Mouse (Mus musculus): ENCODE measurements around the gene Il4ra. TPM values are rescaled to one million over a fixed set of nuclear protein-coding genes. Genes with fewer than 3 reads are reported as not detected.

Il4ra gene
- total RNA-seq (2021), result 10 to 100 TPM in 1 of 2 experiments, 1 to 10 TPM in 1; 9.4 to 11.8 TPM
- long read RNA-seq, experiment 1, full-length matches to known transcripts, result 14 of 25 reads
- long read RNA-seq, experiment 1, partial matches to known transcripts, result 4 of 25 reads
- long read RNA-seq, experiment 1, other reads (novel, unspliced or antisense), result 7 of 25 reads
- long read RNA-seq, experiment 2, full-length matches to known transcripts, result 13 of 25 reads
- long read RNA-seq, experiment 2, partial matches to known transcripts, result 6 of 25 reads
- long read RNA-seq, experiment 2, other reads (novel, unspliced or antisense), result 6 of 25 reads

DNA sequence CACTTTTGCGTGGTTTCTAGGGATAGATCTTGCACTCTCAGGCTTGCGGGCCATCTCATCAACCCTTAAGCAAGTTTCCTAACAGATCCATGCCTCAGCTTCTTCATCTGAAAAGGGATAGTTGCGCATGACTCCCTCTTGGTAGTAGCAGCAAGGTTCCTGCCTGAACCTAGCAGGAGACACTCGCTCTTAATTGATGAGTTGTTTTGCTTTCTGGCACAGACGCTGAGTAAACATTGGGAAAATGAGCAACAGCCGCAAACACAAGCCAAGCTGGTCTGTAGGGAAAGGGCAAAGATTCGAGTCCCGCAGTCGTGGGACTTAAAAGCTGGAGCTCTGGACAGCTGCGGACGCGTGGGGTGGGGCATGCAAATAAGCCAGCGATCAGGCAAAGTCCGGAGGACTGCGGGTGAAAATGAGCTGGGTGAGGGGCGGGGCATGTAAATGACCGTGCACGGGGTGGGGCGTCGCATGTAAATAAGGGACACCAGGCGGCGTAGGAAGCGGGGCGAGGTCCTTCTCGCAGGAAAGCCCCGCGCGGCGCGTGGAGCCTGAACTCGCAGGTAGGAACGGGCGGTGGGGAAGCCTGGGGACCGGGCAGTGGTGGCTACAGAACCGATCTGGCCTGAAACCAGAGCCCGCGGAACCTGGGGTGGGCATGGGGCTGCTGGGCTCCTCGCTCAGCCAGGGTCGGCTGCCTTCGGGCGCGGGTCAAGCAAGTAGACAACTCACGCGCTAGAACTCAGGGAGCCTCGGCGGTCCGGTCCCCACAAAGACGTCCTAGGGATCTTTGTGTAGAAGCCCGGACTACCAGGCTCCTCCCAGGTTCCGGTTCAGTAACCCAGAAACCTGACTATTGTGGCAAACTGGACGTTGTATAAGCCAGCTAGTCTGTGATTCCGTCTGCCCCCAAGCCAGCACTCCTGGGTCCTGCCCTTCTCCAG, at the start of gene Il4ra:
TSS of gene Il4ra (plus strand) at position 355 of the 944 bp plus-strand sequence.
- DNase-seq, result peak; percentile 82

DNA sequence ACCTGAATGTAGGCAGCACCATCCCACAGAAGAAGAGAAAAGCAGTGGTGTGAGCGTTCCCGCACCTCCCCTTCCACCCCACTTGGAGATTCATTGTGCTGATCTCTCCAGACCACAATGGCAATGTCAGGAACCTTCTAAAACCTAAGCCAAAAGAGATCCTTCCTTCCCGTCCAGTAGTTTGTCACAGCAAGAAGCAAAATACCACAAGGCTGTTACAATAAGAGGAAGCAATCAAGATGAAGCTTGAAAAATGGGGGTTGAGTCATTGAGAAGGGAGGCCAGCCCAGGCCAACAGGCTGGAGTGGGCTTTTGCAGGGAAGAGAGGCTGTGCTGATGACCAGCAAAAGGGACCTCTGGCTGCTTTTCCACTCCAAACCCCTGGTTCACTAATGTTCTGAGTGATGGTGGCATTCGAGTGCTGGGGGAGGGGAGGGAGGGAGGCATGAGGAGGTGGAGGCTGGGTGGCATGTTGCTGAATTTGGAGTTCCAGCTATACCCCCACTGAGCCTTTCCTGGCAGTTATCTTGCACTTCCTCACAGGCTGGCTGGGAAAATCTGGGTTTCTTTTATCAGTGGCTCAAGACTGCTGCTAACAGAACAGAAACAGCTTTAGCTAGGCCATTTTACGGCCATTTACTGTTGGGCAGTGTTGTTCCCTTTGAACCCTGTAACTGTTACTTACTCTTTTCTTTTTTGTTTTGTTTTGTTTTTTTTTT, 48.4 kb upstream of the Il4ra start:
- no peak for DNase-seq

DNA sequence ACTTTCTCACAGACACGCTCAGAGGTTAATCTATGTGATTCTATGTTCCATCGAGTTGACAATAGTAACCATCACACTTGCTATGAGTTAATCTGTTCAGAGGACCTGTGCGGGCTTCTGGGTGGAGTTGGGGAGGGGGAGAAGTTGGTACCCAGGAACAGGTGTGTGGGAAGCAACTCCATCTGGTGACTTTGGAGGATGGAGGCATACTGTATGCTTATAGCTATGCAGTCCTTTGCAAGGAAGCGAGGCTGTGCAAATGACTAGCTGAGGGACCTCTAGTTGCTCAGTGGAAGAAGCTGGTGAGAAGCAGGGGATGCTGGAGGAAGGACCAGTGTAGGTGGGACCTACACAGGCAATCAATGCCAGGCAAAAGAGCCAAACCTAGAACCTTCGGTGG, 47.3 kb upstream of the Il4ra start:
- DNase-seq, result no peak

DNA sequence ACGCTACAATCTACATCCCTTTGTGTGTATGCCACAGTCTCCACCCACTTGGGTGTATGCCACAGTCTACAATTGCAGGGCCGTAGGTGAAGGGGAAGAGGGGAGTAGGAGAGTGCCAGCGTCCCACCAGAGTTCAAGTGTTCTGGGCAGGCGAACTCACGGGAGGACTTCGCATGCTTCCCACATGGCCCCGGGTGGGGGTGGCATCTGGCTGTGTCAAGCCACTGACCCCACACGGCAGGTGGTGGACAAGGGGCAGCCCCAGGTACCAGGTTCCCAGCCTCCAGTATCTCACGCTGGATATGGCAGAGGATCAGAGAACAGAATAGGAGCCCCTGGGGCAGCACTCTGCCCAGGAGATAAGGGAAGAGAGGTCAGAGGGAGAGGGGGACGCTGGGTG, 46.4 kb upstream of the Il4ra start:
- DNase-seq, result no peak

DNA sequence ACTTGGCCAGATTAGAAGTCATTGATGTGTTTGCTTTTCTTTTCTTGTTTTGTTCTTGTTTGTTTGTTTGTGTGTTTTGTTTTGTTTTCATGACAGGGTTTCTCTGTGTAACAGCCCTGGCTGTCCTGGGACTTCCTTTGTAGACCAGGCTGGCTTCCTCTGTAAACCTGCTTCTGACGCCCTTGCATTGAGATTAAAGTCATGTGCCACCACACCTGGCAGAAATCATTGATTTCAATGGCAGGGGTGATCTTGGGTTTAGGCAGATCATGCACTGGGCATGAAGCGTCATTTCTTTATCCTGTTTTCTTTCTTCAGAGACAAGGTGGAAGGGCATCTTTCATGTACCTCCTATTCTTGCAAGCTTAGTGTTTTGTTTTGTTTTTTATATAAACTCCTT, 44.6 kb upstream of the Il4ra start:
- DNase-seq, result no peak

DNA sequence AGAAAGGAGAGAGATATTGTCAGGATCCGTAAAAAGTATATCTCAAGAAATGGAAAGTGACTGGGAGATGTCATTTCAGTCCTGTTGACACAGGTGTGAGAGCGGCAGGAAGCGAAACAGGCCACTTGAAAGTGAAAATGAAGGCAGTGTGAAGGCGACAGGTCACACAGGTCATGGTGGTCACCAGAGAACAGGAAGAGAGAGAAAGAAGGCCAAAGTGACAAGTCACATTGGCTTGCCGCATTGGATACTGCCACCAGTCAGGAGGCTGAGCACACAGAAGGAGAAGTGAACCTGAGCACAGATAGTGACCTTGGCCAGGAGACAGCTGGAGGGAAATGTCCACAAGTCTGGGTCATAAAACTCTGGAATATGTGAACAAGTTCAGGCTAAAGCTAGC, 40.5 kb upstream of the Il4ra start:
- DNase-seq, result no peak

DNA sequence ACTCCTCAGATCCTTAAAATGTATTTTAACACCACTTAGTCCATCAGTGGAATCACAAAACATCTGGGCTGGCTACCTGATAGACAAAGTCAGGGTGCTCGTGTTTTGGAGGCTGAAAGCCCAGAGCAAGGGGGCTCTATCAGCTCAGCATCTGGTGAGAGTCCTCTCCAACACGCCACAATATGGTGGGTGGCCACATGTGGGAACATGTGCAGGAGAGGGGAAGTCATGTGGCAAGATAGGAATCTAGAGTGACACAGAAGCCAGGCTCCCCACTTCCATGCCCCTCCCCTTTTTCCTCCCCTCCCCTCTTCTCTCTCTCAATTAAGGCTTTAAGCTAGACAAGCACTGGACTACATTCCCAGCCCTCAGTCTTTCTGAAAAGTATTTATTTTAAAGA, 40.1 kb upstream of the Il4ra start:
- no peak for DNase-seq

DNA sequence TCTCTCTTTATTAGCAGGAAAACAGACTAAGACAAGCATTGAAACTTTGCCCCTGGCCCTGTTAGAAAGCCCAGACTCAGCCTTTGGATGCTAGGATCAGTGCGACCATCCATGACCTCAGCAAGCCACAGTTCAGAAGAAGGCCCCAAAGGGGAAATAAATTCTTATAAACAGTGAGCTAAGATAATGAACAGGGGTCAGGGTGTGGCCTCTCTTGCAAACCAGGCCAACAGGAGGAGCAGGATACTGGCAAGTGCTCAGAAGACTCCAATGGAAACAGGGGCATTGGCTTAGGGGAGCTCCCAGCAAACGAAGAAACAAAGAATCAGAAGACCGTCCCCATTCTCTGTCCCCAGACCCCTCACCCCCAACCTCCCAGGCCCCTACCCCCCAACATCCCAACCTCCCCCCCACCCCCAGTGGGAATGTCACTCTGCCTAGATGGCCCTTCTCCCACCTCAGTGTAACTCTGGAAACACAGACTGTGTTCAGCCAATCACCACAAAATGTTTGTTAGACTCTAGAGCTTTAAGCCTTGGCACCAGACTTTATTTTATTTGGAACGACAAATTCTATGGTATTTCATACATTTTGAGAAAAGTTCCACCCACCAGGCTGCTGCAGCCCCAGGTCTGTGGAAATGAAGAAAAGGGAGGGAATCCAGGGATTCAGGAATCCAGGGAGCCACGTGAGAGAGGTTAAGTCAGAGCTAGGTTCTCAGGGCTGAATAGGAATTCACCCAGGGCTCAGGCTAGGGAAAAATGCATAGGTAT, 36.7 kb upstream of the Il4ra start:
- no peak for DNase-seq

DNA sequence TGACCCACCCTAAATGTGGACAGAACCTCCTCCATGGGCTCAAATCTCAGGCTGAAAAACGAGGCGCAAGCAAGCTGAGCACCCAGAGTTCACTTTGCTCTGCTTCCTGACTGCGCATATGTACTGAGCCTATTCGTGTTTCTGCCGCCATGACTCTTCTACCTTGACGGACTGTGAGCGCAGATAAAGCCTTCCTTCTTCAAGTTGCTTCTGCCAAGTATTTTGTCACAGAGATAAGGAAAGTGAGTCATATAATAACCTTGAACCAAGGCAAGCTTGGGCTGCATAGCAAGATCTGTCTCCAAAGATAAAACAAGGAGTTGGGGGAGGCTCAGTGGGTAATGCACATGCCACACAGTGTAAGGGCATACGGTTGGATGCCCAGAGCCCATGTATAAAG, 35.2 kb upstream of the Il4ra start:
- DNase-seq, result no peak

DNA sequence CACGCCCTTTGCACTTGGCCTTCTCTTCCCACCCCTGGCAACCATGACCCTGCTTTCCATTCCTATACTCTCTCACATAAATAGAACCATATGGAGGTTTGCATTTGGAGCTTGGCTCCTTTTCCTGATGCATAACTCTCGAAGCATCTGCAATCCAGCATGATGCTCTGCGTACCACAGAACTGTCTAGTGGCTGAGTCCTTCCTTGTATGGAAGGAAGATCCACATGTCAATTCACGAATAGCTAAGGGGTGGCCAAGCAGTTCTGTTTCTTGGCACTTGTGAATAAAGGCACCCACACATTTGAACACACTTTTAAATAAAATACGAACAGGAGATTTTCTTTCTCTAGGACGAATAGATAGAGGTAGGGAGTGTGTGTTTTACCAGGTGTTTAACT, 34.5 kb upstream of the Il4ra start:
- no peak for DNase-seq

DNA sequence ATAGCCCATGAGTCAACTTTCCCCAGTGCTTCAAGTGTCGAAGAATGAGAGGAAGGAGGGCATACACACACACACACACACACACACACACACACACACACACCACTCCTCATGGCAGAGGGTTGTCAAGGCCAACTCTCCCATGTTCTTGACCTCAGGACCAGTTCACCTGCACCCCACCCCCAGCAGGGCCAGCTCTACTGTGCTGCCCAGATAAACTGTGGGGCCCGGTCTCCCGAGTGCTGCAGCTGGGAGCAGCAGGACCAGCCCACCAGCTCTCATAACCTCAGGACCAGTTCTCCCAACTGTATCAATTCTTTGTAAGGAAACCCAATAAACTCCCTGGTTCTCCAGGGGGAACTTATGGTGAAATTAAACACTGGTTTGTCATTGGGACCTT, 32.2 kb upstream of the Il4ra start:
- DNase-seq, result no peak

DNA sequence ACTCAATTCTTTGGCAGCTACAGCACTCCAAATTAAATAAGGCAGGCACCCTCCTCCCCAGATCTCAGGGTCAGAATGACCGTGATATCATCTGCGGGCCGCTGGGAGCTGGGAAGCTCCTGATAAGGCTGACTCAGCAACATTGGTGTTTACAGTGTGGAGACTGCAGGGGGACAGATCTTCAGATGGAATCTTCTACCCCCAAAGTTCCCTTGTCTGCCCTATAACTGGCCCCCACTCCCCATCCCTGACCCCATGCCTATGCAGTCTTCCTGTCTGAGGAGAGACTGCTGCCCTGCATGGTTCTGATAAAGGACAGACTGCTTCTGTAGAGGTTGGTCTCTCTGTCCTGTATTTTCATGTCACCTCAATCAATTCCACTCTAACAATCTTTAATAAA, 28.9 kb upstream of the Il4ra start:
- no peak for DNase-seq

DNA sequence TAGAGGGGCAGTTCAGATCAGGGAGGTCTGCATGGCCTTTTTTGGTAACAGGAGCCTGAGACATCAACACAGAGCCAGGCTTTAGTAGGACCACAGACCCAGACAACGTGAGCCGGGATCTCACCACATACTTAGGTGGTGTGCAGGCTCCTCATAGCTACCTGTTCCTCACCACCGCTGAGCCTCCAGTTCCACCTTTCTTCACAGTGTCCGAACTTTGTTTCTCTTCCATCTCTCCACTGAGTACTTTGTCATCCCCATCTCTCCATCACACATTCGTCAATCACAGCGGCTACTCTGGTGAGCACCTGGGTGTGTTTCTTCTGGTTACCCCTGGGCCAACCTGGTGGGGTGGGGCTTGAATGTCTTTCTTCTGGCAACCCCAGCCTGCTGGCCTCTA, 24.7 kb upstream of the Il4ra start:
- DNase-seq, result no peak

DNA sequence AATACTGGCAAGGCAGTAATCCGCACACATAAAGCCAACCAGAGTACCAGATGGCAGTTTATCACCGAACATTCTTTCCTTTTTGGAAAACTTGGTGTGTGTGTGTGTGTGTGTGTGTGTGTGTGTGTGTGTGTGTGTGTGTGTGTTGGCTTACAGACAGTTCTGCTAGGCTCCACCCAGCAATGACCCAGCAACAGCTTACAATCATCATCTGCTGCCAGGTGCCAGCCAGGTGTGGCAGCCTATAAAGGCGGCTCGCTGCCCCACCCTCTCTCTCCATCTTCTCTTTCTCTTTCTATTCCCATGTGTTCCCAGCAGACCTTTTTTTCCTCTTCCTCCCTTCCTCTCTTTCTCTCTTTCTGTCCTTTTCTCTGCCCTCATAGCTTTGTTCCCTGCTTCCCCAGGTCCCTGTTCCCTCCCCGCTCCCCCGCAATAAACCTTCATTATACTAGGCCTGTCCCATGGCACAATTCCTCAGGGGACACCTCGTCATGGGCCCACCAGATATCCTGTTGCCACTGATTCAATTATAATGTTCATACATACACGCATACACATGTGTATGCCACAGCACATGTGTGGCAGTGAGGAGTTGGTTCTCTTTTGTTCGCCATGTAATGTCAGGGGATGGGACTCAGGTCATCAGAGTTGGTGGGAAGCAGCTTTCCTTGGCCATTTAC, 23.9 kb upstream of the Il4ra start:
- DNase-seq, result no peak

DNA sequence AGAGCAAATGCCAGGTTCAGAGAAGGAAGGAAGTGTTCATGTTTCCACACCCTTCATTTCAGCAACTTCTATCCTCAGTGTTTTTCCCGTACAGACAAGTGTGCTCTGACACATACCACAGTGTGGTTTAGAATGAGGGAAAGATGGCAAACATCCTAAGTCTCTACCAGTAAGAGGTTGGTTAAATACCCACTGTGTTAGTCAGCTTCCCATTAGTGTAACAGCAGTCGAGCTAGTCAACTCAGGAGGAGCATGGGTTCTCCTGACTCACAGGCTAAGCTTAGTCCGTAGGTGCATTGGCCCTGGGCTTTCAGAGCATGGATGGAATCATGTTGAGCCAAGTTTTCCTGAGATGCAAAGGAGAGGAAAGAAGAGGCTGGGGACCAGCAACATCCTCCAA, 12.6 kb upstream of the Il4ra start:
- DNase-seq, result no peak

DNA sequence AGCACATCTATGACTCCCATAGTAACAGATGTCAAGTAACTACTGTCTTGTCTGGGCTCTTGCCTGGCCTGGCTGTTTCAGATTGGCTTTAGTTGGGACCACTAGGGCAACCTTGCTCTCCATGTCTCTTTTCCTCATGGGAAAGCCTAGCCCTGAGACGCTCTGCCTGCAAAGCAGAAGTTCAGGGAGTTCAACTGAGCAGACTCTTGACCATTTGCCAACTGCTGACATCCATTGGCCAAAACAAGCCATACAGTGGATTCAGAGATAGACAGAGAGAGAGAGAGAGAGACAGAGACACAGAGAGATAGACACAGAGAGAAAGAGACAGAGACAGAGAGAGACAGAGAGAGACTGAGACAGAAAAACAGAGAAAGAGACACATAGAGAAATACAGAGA, 10.9 kb upstream of the Il4ra start:
- DNase-seq, result no peak

DNA sequence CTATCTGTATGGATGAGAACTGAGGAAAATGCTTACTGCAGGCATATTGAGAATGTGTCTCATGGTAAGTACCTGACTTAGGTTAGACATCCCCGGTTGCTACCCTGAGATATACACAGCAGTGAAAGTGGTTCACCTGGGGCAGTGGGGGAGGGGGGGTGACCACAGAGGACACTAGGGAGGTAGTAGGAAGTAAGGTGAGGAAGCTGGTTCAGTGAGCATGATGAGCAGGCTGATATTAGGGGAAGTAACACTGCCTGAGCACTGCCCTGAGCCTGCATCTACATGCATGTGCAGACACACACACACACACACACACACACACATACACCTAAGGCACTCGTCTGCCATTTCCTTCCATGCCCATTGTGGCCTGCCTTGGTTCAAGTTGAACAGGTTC, 10.1 kb upstream of the Il4ra start:
- no peak for DNase-seq

DNA sequence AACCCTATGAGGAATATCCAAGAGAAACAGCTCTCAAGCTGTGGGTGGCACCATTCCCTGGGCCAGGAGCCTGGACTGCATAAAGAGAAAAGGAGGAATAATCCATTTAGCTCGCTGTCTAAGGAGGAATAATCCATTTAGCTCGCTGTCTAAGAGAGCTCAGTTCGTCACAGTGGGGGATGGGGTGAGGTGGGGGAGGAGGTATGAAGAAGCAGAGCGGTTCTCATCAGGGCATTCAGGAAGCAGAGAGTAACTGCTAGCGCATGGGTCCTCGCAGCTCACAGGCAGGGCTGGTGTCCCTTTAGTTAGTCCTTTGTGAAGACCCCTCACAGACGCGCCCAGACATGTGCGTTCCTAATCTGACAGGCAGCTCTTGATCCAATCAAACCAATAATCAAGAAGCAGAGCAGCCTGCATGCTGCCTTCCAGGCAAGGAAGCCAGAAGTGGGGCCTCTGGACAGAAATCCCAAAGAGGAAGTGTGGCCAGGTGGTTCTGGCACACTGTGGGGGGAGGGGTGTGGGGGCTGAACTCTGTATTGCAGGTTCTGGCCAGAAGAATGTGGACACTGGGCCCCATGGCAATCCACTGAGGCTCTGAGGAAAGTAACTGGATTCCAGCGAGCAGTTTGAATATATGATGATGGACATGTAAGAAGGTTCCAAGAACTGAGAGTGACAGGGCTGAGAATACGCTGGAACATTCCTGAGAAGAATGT, 9.4 kb upstream of the Il4ra start:
- DNase-seq, result no peak

DNA sequence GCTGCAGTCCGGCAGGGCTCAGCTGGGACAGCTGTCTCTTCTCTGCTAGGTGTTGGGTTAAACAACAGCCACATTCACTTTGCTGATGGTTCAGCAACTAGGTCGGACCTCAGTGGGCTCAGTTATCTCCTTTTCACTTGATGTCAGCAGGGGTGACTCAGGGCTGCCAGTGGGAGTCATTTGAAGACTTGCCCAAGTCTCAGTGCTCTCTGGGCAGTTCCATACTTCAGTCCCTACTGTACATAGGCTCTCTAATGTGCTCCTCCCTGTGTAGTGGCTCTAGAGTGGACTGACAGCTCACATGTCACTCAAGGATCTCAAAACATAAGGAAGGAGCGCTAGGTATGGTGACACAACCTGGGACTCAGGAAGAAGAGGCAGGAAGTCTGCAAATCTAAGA, 8.4 kb upstream of the Il4ra start:
- DNase-seq, result no peak

DNA sequence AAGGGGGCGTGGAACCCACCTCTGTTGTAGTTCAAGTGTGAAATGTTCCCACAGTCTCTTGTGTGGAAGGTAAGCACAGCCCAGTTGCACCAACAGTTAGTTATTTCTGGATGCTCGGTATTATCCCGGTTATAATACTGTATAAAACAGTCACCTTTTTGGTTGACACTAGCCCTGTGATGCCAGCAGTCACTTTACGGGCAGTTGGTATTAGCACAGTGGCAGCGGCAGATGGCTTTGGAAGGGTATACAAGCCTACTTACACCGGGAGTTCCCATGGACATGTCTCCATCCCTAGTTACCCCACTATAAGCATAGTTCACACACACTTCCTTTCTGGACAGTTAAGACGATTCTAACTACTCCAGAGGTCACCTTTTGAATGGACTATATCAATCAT, 6.6 kb upstream of the Il4ra start:
- no peak for DNase-seq

DNA sequence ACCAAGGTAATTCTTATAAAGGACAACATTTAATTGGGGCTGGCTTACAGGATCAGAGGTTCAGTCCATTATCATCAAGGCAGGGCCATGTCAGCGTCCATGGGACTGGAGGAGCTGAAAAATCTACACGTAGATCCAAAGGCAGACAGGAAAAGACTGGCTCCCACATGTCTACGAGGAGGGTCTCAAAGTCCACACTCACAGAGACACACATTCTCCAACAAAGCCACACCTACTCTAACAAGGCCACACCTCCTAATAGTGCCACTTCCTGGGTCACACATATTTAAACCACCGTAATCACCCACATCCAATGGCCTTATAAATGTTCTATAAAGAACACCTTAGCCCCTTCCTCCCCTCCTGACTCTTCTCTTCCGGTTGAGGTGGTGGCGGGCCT, 5.2 kb upstream of the Il4ra start:
- no peak for DNase-seq
